Mouse (Mus musculus) heart, postnatal 10 days (tissue): ENCODE data around the gene Dnm3. TPM values are rescaled to one million over a fixed set of nuclear protein-coding genes. Genes with fewer than 3 reads are reported as not detected.

ENCODE experiments used
- DNase-seq, 2 experiments: peaks; one replicate each; pipeline ENCODE4 v3.0.0; 2021
- intact Hi-C: fragments of 180-260 bp; cut with DNase I; formaldehyde crosslinking; loops from one replicate; pipeline ENCODE4 v1.15.1; 2025
- total RNA-seq, 2 experiments: library from RNA; stranded (reverse); gene quantifications; 2 replicates each; pipeline ENCODE4 v1.2.3; 2021

The Dnm3 gene
- total RNA-seq, 2 experiments from 2014 or later: 6.4 to 8.4 TPM

DNA sequence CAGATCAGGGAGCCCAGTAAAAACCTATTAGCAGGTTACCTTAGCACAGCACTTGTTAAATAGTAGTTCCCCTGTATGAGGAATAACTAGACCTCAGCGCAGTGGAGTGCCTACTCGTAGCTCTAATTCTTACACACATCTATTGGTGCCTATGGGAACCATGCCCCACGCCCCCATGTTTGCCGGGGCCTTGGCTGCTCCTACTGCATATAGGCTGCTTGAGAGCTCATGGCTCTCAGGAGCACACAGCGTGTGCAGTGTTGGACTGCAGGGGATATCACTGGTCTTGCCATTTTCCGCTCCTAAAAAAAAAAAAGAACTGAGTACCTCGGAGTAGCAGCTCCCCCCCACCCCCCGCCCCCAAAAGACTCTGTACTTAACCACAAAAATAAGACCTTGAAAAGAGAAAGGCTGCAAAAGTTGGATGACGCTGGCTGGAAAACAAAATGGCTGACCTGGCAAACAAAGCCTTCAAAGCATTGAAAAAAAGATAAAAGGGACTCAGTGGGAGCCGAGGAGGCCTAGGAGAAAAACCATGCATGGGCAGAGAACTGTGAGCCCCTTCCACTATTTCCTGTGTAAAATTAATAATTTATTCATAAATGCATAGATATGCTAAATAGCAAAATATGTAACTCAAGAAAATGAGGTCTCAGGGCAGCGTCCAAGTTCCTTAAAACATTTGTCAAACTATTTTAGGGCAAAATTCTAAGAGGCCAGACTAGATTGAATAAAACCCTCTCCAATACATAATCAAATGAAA lies 342.2 kb downstream of the Dnm3 start:
- intact Hi-C loops: no loop called here
- no peak for DNase-seq

- intact Hi-C loops: no loop called here
- DNase-seq: no peak
Observed at GRCm38 (mm10) chr1:162134651-162135066, 343.2 kb downstream of the Dnm3 start.

- peak in 1 of 2 experiments; percentile 7 for DNase-seq
- intact Hi-C loops: no loop called here
Observed at GRCm38 (mm10) chr1:162132908-162133641, 344.8 kb downstream of the Dnm3 start.

DNA sequence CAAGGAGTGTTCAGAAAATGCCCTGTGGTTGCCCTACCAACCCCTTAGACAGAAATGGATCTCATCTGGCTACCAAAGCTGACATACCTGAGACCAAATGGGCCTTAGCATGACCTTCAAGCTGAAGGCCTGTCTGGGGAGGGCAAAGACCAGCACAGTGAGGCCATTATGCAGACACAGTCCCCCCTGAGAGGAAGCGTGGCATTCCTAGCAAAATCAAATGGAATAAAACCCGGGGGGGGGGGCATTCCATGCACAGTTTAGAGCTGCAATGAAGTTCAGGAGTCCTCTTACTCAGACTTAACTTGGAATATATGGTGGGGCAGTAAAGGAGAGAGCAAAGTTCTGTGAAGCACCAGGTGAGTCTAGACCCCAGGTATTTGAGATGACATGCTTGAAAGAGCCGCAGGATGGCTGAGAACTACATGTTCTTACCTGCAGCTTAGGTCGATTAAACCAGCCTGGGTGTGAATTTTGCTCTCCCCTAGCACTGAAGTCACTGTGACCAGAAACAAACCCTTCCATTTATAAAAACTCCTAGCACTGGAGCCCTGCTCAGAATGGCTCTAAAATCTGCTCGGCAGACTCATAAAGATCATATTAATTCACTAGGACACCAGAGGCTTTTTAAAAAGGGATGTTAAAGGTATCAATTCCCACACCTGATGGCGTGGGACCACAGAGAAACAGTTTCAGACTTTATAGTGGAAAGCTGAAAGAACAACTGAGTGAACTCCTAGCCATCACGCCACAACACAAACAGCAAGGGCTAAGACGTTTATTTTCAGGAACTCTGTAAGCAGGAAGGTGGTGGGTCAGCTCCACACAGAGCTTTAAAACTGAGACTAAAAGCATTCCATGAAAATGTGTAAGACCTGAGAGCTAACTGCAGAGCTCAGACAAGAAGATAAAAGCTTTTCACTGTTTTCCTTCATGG lies 350.7 kb downstream of the Dnm3 start:
- intact Hi-C loops: no loop called here

GRCm38 (mm10) chr1:162124396-162124795 lies 353.4 kb downstream of the Dnm3 start:
- intact Hi-C loops: no loop called here
- no peak for DNase-seq

More for the DNA sequence above, 350.7 kb downstream of the Dnm3 start:
- DNase-seq: no peak

DNA sequence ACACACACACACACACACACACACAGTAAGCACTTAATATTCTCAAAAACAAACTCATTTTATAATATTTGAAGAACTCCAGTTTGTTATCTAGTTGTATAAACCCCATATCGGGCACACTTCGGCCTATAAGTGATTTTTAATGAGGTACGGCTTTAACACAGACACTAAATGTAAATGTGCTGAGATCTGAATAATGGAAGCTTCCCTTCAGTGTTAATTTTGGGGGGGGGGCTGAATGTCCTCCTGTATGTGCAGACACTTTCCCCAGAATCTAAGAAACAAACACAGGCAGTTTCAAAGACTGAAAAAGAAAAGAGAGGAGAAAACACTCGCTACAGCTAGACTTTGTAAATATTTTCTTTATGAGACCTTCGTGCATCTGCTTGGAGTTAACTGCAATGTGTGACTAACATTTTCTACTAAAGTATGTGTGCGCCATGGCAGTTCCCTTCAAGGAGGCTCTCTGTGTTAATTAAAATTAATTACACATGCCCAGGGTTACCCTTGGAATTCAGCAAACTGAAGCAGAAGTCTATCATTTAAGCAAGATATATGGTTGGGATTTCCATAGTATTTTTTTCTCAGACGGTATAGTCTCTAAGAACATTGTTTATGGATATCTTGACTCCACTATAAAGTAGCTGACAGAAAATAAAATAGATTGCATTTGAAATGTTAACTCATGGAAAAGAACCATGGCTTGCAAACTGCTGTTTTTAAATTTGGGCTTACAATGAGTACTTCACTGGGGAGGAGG lies 356.2 kb downstream of the Dnm3 start:
- no peak for DNase-seq
- intact Hi-C loops: no loop called here

GRCm38 (mm10) chr1:162109437-162109813 lies 368.4 kb downstream of the Dnm3 start:
- intact Hi-C loops: no loop called here
- no peak for DNase-seq

DNA sequence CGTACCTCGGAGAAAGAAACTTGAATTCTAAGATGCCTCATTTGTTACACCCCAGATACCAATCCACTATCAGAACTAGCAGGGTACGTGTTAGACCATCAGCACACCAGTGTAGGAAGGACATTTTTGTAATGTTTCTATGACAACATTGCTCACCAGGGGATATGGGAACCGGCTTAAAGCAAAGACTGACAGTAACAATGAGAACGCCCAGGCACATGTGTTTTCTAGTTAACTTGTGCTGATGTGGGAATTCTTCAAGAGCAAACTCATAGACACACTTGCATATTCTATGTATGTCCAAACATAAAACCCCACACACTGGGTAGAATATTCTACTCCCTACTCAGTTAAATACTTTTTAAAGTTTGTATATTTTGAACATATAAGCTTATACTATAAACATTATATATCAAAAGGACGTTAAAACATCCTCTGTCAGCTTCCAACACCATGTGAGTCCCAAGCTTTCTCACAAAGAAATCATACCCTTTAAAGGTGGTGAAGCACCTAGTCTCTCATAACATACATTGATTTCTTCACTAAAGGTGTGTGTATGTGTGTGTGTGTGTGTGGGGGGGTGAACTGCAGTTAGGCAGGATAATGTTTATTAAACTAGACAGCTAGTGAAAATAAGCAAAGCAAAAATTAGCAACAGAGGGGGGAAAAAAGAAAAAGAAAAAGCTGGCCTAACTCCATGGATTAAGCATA lies 369.0 kb downstream of the Dnm3 start:
- intact Hi-C loops: no loop called here

DNA sequence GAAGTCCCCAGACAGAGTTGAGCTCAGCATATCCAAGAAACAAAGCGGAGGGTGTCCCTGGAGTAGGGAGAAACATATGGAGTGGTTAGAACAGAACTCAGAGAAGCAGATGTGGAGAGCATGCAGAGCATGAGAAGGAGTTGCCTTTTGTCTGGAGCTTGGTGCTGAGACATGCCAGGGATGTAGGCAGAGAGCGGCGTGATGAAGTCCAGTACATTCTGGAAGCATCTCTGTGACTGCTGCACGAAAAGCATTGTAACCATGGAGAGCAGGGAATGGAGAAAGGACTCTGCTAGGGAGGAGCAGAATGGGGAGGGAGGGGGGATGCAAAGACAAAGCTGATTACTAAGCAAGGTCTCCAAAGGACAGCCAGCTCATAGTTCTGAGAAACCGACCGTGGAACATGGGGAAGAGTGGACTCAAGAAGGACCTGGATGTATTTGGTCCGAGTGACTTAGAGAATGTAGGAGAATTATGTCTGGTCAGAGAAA lies 369.6 kb downstream of the Dnm3 start:
- intact Hi-C loops: no loop called here
- no peak for DNase-seq

More for the DNA sequence above, 369.0 kb downstream of the Dnm3 start:
- DNase-seq: no peak

DNA sequence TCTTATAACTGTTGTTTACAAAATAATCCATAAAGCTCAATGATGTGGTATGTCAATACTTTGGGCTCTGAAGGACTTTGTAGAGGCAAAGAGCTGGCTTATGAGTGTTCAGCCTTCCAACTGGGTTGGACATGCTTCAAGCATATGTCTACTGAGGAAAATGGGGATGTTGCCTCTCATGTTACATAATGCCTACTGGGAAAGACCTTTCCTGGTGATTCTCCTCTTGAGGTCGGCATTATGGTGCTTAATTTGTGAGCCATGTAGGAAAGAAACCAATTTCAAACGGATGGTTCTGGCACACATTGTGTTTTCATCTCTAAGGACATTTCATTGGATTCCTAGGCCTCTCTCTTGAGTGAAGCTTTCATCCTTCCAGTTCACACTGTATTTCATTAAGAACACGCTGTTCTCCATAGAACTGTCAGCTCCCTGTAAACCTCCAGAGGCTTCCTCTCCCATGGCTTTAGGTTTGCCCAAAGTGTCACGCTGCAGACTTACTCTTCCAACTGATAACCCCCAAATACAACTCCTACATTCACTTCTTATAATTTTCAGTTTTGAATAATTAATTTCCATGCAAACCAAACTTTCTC lies 370.7 kb downstream of the Dnm3 start:
- DNase-seq: no peak
- intact Hi-C loops: no loop called here

GRCm38 (mm10) chr1:162100961-162101830 lies 376.6 kb downstream of the Dnm3 start:
- intact Hi-C loops: no loop called here
- no peak for DNase-seq

DNA sequence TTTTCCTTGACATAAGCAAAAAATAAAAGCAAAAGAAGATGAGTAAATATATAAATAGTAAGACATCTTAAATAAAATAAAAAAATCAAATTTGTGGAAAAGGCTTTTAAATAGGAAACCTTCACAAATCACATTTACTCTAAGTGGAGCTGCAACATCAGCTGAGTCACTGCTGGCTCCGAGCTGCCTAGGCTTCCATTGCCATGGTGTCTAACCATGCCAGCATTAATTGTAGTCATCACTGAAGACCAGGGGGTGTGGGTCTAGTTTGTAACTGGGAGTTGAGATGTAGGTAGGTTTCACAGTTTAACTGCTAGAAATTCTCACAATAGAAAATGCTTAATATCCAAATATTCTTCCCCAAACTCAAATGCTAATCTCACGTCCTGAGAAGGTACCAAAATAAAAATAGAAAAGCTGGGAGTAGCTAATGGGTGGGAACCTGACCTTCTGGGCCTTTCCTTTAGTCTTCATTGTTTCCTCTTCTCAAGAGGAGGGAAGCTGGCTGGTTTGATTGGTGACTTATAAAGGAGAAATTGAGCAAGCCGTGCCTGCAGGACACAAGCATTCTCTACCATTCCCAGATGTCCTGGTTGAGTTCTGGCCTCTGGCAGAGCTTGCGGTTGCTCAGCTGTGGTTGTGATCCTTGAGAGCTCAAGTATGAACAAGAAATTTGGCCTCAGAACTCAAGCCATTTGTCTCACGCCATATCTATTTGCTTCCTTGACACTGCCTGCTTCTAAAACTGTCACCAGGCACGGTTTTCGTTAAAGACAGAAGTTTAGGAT lies 377.6 kb downstream of the Dnm3 start:
- DNase-seq: peak in 1 of 2 experiments; percentile 26
- intact Hi-C loops: no loop called here

GRCm38 (mm10) chr1:162099203-162099602 lies 378.6 kb downstream of the Dnm3 start:
- intact Hi-C loops: no loop called here
- no peak for DNase-seq

DNA sequence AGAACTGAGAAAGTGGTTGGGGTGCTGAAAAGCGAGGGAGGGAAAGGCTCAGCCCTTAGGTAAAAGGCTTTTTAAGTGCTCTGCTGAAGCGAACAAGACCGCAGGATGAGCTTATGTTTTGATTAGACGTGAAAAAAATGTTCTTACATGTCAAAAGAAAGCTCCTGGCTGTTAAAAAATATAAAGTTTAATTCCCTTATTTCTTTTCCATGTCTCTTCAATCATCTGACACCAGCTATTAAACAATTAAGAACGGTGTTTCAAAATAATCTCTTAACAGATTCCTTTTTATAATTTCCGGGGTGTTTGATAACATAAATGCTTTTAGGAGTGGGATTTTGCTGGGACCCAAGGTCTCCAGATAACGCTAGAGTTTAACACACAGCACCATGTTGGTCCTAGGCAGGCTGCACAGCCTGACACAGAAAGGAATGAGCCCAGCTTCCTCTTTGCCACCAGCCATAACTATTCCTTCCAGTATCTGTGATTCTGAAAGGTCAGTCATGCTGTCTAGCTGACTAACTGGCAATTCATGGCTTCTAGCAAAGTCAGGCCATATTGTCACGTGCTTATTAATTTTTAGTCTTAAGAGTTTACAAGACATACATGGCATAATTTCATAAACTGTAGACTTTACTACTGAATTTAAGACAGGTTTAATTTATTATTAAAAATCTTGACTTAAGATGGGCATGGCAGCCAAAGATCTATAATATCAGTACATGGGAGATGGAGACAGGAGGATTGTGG lies 383.1 kb downstream of the Dnm3 start:
- intact Hi-C loops: no loop called here
- no peak for DNase-seq

- intact Hi-C loops: no loop called here
- DNase-seq: peak; percentile 35 to 40
Observed at GRCm38 (mm10) chr1:162093806-162094522, 383.9 kb downstream of the Dnm3 start.
